Mouse (Mus musculus): ENCODE results near the gene Rpp40.

Rpp40 gene

GRCm38 (mm10) chr13:35851581-35851980, 54.6 kb downstream of the Rpp40 start:
- DNase-seq (ENCODE audit: low spot score) = no peak

DNA sequence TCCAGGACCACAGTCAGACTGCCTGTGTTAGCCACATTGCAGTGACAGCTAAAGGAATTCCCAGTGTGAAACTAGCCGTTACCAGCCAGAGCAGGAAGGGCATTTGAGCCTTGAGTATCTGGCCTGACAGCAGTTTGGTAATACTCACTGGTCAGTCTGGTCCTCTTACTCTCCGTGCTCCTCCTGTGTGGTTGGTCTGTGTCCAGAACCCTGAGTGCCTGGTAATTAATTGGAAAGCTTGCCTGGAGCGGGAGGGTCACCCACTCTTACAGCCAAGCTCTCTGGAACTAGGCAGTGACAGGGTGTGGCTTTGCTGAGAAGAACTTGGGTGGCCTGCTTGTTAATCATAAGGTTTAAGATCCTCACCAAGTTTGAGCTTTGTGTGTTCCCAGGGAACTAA, 57.5 kb downstream of the Rpp40 start:
- no peak for DNase-seq (ENCODE audit: low spot score)

DNA sequence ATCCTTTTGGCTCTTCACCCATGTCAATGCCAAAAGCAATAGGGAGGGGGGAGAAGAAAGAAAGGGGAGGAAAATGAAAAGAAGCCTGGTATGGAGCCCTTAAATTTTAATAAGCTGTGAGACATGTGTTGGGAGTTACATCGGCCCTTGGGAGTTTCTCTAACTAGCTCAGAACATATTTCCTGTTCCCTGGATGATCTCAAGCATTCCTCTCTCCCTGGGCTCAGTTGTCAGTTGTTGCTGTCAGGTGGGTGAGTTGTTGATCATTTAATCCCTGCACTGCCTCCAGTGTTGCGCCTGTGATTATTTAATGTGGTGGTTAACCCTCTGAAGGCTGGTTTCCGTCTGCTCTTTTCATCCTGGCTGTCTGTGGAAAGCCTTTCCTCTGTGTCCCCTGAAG, 60.9 kb downstream of the Rpp40 start:
- no peak for DNase-seq (ENCODE audit: low spot score)

Data from embryo, embryonic 10.5 days (tissue).